Mouse (Mus musculus) liver, embryonic 14.5 days (tissue): ENCODE measurements around the gene Myrip.

Source experiments
- CTCF ChIP-seq: IDR thresholded peaks from 2 replicates; pipeline ENCODE4 v1.5.1; 2016; ENCODE audit warnings: antibody characterized with exemption, low read depth, control low read depth
- EP300 ChIP-seq: IDR thresholded peaks from 2 replicates; pipeline ENCODE4 v1.6.1; 2016; ENCODE audit warnings: antibody characterized with exemption, low read depth

DNA sequence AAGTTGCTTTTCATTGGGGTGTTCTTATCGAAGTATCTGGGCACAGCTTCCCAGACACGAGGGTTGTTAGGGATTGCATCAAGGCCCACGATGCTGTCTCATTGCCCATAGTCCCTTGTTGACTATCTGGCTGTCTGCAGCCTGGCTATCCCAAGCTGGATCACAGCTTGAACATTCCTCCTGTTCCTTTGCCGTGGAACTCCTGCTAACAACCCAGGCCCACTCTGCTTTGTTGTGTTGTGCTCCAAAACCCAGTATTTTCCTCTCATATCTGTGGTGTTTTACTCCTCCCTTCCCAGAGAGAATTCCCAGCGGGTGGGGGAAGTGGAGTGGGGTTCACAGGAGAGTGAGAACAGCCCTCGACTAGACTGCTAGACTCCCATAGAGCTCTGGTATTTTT lies 56.7 kb downstream of the Myrip start:
- no peak for TF ChIP-seq EP300
- no peak for TF ChIP-seq CTCF
